In genomic region chr5:139355235-139355772, GRCm38 (mm10) we compare ENCODE assay signal across 8 mouse cellular contexts. TPM values are rescaled to one million over a fixed set of nuclear protein-coding genes. Genes with fewer than 3 reads are reported as not detected.
DNase-seq lines count a peak whose midpoint lies in the region; ATAC-seq and TF ChIP-seq lines count a peak whose summit lies in the region.

No protein-coding gene starts in this region.

- ATAC-seq in forebrain, embryonic 11.5 days (replicated peaks; ENCODE audit: low FRiP score) = peak; percentile 42; the same call in 1 of the 2 replicates
- no peak for ATAC-seq in forebrain, embryonic 16.5 days
- no peak for ATAC-seq in hindbrain, embryonic 11.5 days (ENCODE audit: low FRiP score)
- ATAC-seq in megakaryocyte-erythroid progenitor cell, adult 5-6 weeks (replicated peaks; ENCODE audit: low FRiP score, low TSS enrichment, poor library complexity, severe bottlenecking) = peak; percentile 53; the same call in 1 of the 2 replicates

- H3K9ac ChIP-seq in forebrain, embryonic 11.5 days (ENCODE audit: low read length) = no peak overlapping the region
- H3K9ac ChIP-seq in forebrain, embryonic 16.5 days (replicated peaks; ENCODE audit: low read depth, low read length) = no peak overlapping the region
- no peak overlapping the region for H3K9ac ChIP-seq in hindbrain, embryonic 11.5 days (ENCODE audit: low read depth, low read length)

- 0 out of 2 replicates have a peak, but pooled peaks cover 2% of the 10 kb centered on the region for H3K4me1 ChIP-seq in forebrain, embryonic 11.5 days (replicated peaks; ENCODE audit: control insufficient read depth, insufficient read depth, low read length)
- H3K4me1 ChIP-seq in forebrain, embryonic 16.5 days (replicated peaks; ENCODE audit: control insufficient read depth, insufficient read depth, low read length) = no peaks in the 10 kb centered on the region
- H3K4me1 ChIP-seq in bone marrow, adult 2 months (ENCODE audit: control insufficient read depth, insufficient read depth, low read length) = no peaks in the 10 kb centered on the region
- H3K4me1 ChIP-seq in embryonic fibroblast, embryonic 13.5 days (ENCODE audit: control insufficient read depth, insufficient read depth, low read length) = no peaks in the 10 kb centered on the region
- no peaks in the 10 kb centered on the region for H3K4me1 ChIP-seq in hindbrain, embryonic 11.5 days (replicated peaks; ENCODE audit: control insufficient read depth, insufficient read depth, low read length)
- H3K4me1 ChIP-seq in spleen, adult 2 months (ENCODE audit: control insufficient read depth, insufficient read depth, insufficient read length) = no peaks in the 10 kb centered on the region

- no peaks in the 10 kb centered on the region for H3K27me3 ChIP-seq in forebrain, embryonic 11.5 days (ENCODE audit: control insufficient read depth, insufficient read depth, low read length)
- no peaks in the 10 kb centered on the region for H3K27me3 ChIP-seq in forebrain, embryonic 16.5 days (replicated peaks; ENCODE audit: control insufficient read depth, insufficient read depth, low read length)
- no peaks in the 10 kb centered on the region for H3K27me3 ChIP-seq in hindbrain, embryonic 11.5 days (ENCODE audit: control insufficient read depth, insufficient read depth, low read length)
- no peaks in the 10 kb centered on the region for H3K27me3 ChIP-seq in spleen, adult 2 months (ENCODE audit: control insufficient read depth, insufficient read depth, low read length)

- WGBS in forebrain, embryonic 11.5 days = 40% methylated on average over 19 of the region's 19 CpGs
- 39% methylated on average over 19 of the region's 19 CpGs for WGBS in forebrain, embryonic 16.5 days
- 32% methylated on average over 19 of the region's 19 CpGs for WGBS in bone marrow, adult 2 months
- WGBS in hindbrain, embryonic 11.5 days = 37% methylated on average over 19 of the region's 19 CpGs
- WGBS in spleen, adult 2 months = 37% methylated on average over 19 of the region's 19 CpGs

- peak; percentile 99 for TF ChIP-seq CTCF in bone marrow, adult 2 months (IDR thresholded peaks at IDR 0.05; ENCODE audit: control insufficient read depth, insufficient read depth, low read length)
- TF ChIP-seq CTCF in embryonic fibroblast, embryonic 13.5 days (IDR thresholded peaks at IDR 0.05; ENCODE audit: borderline replicate concordance, insufficient read depth, low read length) = peak; percentile 97
- TF ChIP-seq CTCF in spleen, adult 2 months (IDR thresholded peaks at IDR 0.05; ENCODE audit: extremely low read depth, insufficient read depth, insufficient read length, insufficient replicate concordance) = peak; percentile 97

- peak; percentile 87 for DNase-seq in forebrain, embryonic 11.5 days (ENCODE audit: low spot score)
- DNase-seq in hindbrain, embryonic 11.5 days (ENCODE audit: low spot score) = peak; percentile 84
- DNase-seq in layer of hippocampus, postnatal 25 days (ENCODE audit: extremely low spot score in 1 of 2, low spot score in 1 of 2) = peak; percentile 64 to 86
- DNase-seq in spleen, adult 2 months (ENCODE audit: low read depth in 1 of 2, low spot score in 2 of 2) = peak in 1 of 2 experiments; percentile 72

- H3K36me3 ChIP-seq in forebrain, embryonic 11.5 days (ENCODE audit: control insufficient read depth, insufficient read depth, low read length) = no peaks in the 10 kb centered on the region
- no peaks in the 10 kb centered on the region for H3K36me3 ChIP-seq in forebrain, embryonic 16.5 days (ENCODE audit: control insufficient read depth, insufficient read depth)
- no peaks in the 10 kb centered on the region for H3K36me3 ChIP-seq in hindbrain, embryonic 11.5 days (ENCODE audit: control insufficient read depth, insufficient read depth, low read length)
- H3K36me3 ChIP-seq in spleen, adult 2 months (ENCODE audit: control insufficient read depth, insufficient read depth, low read length) = no peaks in the 10 kb centered on the region

- peak; percentile 11; the same call in 1 of the 2 replicates for TF ChIP-seq POLR2A in bone marrow, adult 2 months (IDR thresholded peaks at IDR 0.05; ENCODE audit: borderline replicate concordance, control insufficient read depth, low read depth, low read length)
- no peak for TF ChIP-seq POLR2A in embryonic fibroblast, embryonic 13.5 days (IDR thresholded peaks at IDR 0.05; ENCODE audit: low read depth, low read length)
- TF ChIP-seq POLR2A in spleen, adult 2 months (IDR thresholded peaks at IDR 0.05; ENCODE audit: low read depth, low read length) = no peak

- H3K27ac ChIP-seq in forebrain, embryonic 11.5 days (ENCODE audit: low read depth, low read length) = no peak overlapping the region
- no peak overlapping the region for H3K27ac ChIP-seq in forebrain, embryonic 16.5 days (ENCODE audit: low read length)
- no peak overlapping the region for H3K27ac ChIP-seq in bone marrow, adult 2 months (ENCODE audit: control insufficient read depth, insufficient read depth, low read depth, low read length, poor library complexity)
- no peak overlapping the region for H3K27ac ChIP-seq in embryonic fibroblast, embryonic 13.5 days (ENCODE audit: insufficient read depth, low read length)
- no peak overlapping the region for H3K27ac ChIP-seq in hindbrain, embryonic 11.5 days (ENCODE audit: low read depth, low read length)
- H3K27ac ChIP-seq in spleen, adult 2 months (ENCODE audit: insufficient read depth, low read length) = no peak overlapping the region

- H3K4me2 ChIP-seq in forebrain, embryonic 11.5 days (ENCODE audit: low read depth, low read length, severe bottlenecking) = no peak overlapping the region
- H3K4me2 ChIP-seq in forebrain, embryonic 16.5 days (ENCODE audit: low read length) = no peak overlapping the region
- no peak overlapping the region for H3K4me2 ChIP-seq in hindbrain, embryonic 11.5 days (replicated peaks; ENCODE audit: low read depth, low read length)

- no peaks in the 10 kb centered on the region for H3K9me3 ChIP-seq in forebrain, embryonic 11.5 days (ENCODE audit: control insufficient read depth, low read length)
- H3K9me3 ChIP-seq in forebrain, embryonic 16.5 days (ENCODE audit: control insufficient read depth, low read length) = no peaks in the 10 kb centered on the region
- no peaks in the 10 kb centered on the region for H3K9me3 ChIP-seq in hindbrain, embryonic 11.5 days (ENCODE audit: control insufficient read depth, low read length)

- H3K4me3 ChIP-seq in forebrain, embryonic 11.5 days (ENCODE audit: low read depth, low read length) = no peak overlapping the region
- no peak overlapping the region for H3K4me3 ChIP-seq in forebrain, embryonic 16.5 days (replicated peaks; ENCODE audit: low read length)
- no peak overlapping the region for H3K4me3 ChIP-seq in bone marrow, adult 2 months (replicated peaks; ENCODE audit: control insufficient read depth, low read depth, low read length)
- no peak overlapping the region for H3K4me3 ChIP-seq in embryonic fibroblast, embryonic 13.5 days (ENCODE audit: insufficient read depth, low read length)
- H3K4me3 ChIP-seq in hindbrain, embryonic 11.5 days (ENCODE audit: low read depth, low read length) = no peak overlapping the region
- no peak overlapping the region for H3K4me3 ChIP-seq in spleen, adult 2 months (ENCODE audit: extremely low read depth, insufficient read depth, insufficient read length)

RNA-seq across cellular contexts. Expression of gene Cyp2w1, which starts 2.9 kb away (rescaled TPM):
- polyA plus RNA-seq in forebrain, embryonic 11.5 days (2014; fragmentation: Nextera tagmentation; extraction: Ambion mirVana) = not detected in 2 replicates
- polyA plus RNA-seq in forebrain, embryonic 16.5 days (2015; fragmentation: Nextera tagmentation; extraction: Ambion mirVana) = not detected in 2 replicates
- not detected in 2 replicates for polyA plus RNA-seq in bone marrow, adult 2 months (2011; ENCODE audit: insufficient read depth, insufficient read length, low replicate concordance, missing spikeins)
- polyA plus RNA-seq in embryonic fibroblast, embryonic 13.5 days (2011; ENCODE audit: insufficient read length, low read depth, missing spikeins) = not detected in 2 replicates
- not detected in 2 replicates for polyA plus RNA-seq in hindbrain, embryonic 11.5 days (2014; fragmentation: Nextera tagmentation; extraction: Ambion mirVana)
- not detected for total RNA-seq in layer of hippocampus, postnatal 25 days (2021)
- not detected in 2 replicates for total RNA-seq in megakaryocyte-erythroid progenitor cell, adult 5-6 weeks (2014; fragmentation: Nextera tagmentation)
- not detected in 2 replicates for total RNA-seq in megakaryocyte-erythroid progenitor cell, adult 5-6 weeks (2017)
- not detected in 2 replicates for polyA plus RNA-seq in spleen, adult 2 months (2012; rRNA removed)

RNA-seq across cellular contexts. Expression of gene Cox19, which starts 4.1 kb away (rescaled TPM):
- 103 and 130 TPM in 2 replicates for polyA plus RNA-seq in forebrain, embryonic 11.5 days (2014; fragmentation: Nextera tagmentation; extraction: Ambion mirVana)
- 90.6 and 97.9 TPM in 2 replicates for polyA plus RNA-seq in forebrain, embryonic 16.5 days (2015; fragmentation: Nextera tagmentation; extraction: Ambion mirVana)
- 27.6 and 39.3 TPM in 2 replicates for polyA plus RNA-seq in bone marrow, adult 2 months (2011; ENCODE audit: insufficient read depth, insufficient read length, low replicate concordance, missing spikeins)
- 46.7 and 52.2 TPM in 2 replicates for polyA plus RNA-seq in embryonic fibroblast, embryonic 13.5 days (2011; ENCODE audit: insufficient read length, low read depth, missing spikeins)
- polyA plus RNA-seq in hindbrain, embryonic 11.5 days (2014; fragmentation: Nextera tagmentation; extraction: Ambion mirVana) = 127 and 129 TPM in 2 replicates
- 10 to 100 TPM; 66.7 to 67.9 TPM for total RNA-seq in layer of hippocampus, postnatal 25 days (2021)
- 40.4 and 41.7 TPM in 2 replicates for total RNA-seq in megakaryocyte-erythroid progenitor cell, adult 5-6 weeks (2014; fragmentation: Nextera tagmentation)
- 27.4 and 43.8 TPM in 2 replicates for total RNA-seq in megakaryocyte-erythroid progenitor cell, adult 5-6 weeks (2017)
- 27.2 and 36.2 TPM in 2 replicates for polyA plus RNA-seq in spleen, adult 2 months (2012; rRNA removed)

RNA-seq across cellular contexts. Expression of gene Gpr146, which starts 22.2 kb away (rescaled TPM):
- polyA plus RNA-seq in forebrain, embryonic 11.5 days (2014; fragmentation: Nextera tagmentation; extraction: Ambion mirVana) = 1.8 and 1.9 TPM in 2 replicates
- polyA plus RNA-seq in forebrain, embryonic 16.5 days (2015; fragmentation: Nextera tagmentation; extraction: Ambion mirVana) = 1.5 and 1.8 TPM in 2 replicates
- 14.6 and 20.1 TPM in 2 replicates for polyA plus RNA-seq in bone marrow, adult 2 months (2011; ENCODE audit: insufficient read depth, insufficient read length, low replicate concordance, missing spikeins)
- 0.72 and 0.88 TPM in 2 replicates for polyA plus RNA-seq in embryonic fibroblast, embryonic 13.5 days (2011; ENCODE audit: insufficient read length, low read depth, missing spikeins)
- 1.8 TPM in 2 replicates for polyA plus RNA-seq in hindbrain, embryonic 11.5 days (2014; fragmentation: Nextera tagmentation; extraction: Ambion mirVana)
- total RNA-seq in layer of hippocampus, postnatal 25 days (2021) = 10 to 100 TPM; 12.7 to 13.1 TPM
- 7.5 and 7.9 TPM in 2 replicates for total RNA-seq in megakaryocyte-erythroid progenitor cell, adult 5-6 weeks (2014; fragmentation: Nextera tagmentation)
- total RNA-seq in megakaryocyte-erythroid progenitor cell, adult 5-6 weeks (2017) = 5.3 and 6.0 TPM in 2 replicates
- 32.2 and 36.3 TPM in 2 replicates for polyA plus RNA-seq in spleen, adult 2 months (2012; rRNA removed)

RNA-seq across cellular contexts. Expression of gene Adap1, which starts 29.9 kb away (rescaled TPM):
- polyA plus RNA-seq in forebrain, embryonic 11.5 days (2014; fragmentation: Nextera tagmentation; extraction: Ambion mirVana) = 1.9 and 2.0 TPM in 2 replicates
- polyA plus RNA-seq in forebrain, embryonic 16.5 days (2015; fragmentation: Nextera tagmentation; extraction: Ambion mirVana) = 21.5 and 35.5 TPM in 2 replicates
- 12.1 and 26.4 TPM in 2 replicates for polyA plus RNA-seq in bone marrow, adult 2 months (2011; ENCODE audit: insufficient read depth, insufficient read length, low replicate concordance, missing spikeins)
- polyA plus RNA-seq in embryonic fibroblast, embryonic 13.5 days (2011; ENCODE audit: insufficient read length, low read depth, missing spikeins) = 0.54 TPM in 1 of 2 replicates, not detected in the other
- 2.1 and 4.0 TPM in 2 replicates for polyA plus RNA-seq in hindbrain, embryonic 11.5 days (2014; fragmentation: Nextera tagmentation; extraction: Ambion mirVana)
- 100 to 1,000 TPM; 207 to 215 TPM for total RNA-seq in layer of hippocampus, postnatal 25 days (2021)
- 6.0 and 14.7 TPM in 2 replicates for total RNA-seq in megakaryocyte-erythroid progenitor cell, adult 5-6 weeks (2014; fragmentation: Nextera tagmentation)
- total RNA-seq in megakaryocyte-erythroid progenitor cell, adult 5-6 weeks (2017) = 3.0 and 8.0 TPM in 2 replicates
- 23.2 and 29.5 TPM in 2 replicates for polyA plus RNA-seq in spleen, adult 2 months (2012; rRNA removed)

RNA-seq across cellular contexts. Expression of gene C130050O18Rik, which starts 49.8 kb away (rescaled TPM):
- polyA plus RNA-seq in forebrain, embryonic 11.5 days (2014; fragmentation: Nextera tagmentation; extraction: Ambion mirVana) = 0.17 and 0.23 TPM in 2 replicates
- 0.21 and 0.37 TPM in 2 replicates for polyA plus RNA-seq in forebrain, embryonic 16.5 days (2015; fragmentation: Nextera tagmentation; extraction: Ambion mirVana)
- 0.88 and 4.0 TPM in 2 replicates for polyA plus RNA-seq in bone marrow, adult 2 months (2011; ENCODE audit: insufficient read depth, insufficient read length, low replicate concordance, missing spikeins)
- 0.33 TPM in 1 of 2 replicates, not detected in the other for polyA plus RNA-seq in embryonic fibroblast, embryonic 13.5 days (2011; ENCODE audit: insufficient read length, low read depth, missing spikeins)
- polyA plus RNA-seq in hindbrain, embryonic 11.5 days (2014; fragmentation: Nextera tagmentation; extraction: Ambion mirVana) = 0.11 and 0.32 TPM in 2 replicates
- under 1 TPM; 0.25 to 0.33 TPM for total RNA-seq in layer of hippocampus, postnatal 25 days (2021)
- total RNA-seq in megakaryocyte-erythroid progenitor cell, adult 5-6 weeks (2014; fragmentation: Nextera tagmentation) = 0.79 TPM in 1 of 2 replicates, not detected in the other
- 0.08 TPM in 1 of 2 replicates, not detected in the other for total RNA-seq in megakaryocyte-erythroid progenitor cell, adult 5-6 weeks (2017)
- 8.1 and 11.9 TPM in 2 replicates for polyA plus RNA-seq in spleen, adult 2 months (2012; rRNA removed)

Comparison
In these comparisons a context has a peak if more than half of its experiments do, and no peak if none do; other contexts are left out.
1. ATAC-seq: peak in forebrain, embryonic 11.5 days (single experiment) and megakaryocyte-erythroid progenitor cell, adult 5-6 weeks (single experiment); none in forebrain, embryonic 16.5 days (single experiment) and hindbrain, embryonic 11.5 days (single experiment).
2. Peak in every context shown above with its lines, with median percentiles within 50 percentile points of each other: CTCF ChIP-seq.